Mouse (Mus musculus) urinary bladder, postnatal 25 days (tissue): ENCODE data around the gene Tcf15.

Experiments used
- DNase-seq: peaks from one replicate; pipeline ENCODE4 v3.0.0; 2022; ENCODE audit warnings: low spot score

Tcf15 gene

GRCm38 (mm10) chr2:152174861-152175260, 31.5 kb downstream of the Tcf15 start:
- DNase-seq: no peak

GRCm38 (mm10) chr2:152176659-152177058, 33.3 kb downstream of the Tcf15 start:
- DNase-seq: no peak

GRCm38 (mm10) chr2:152177162-152177805, 33.9 kb downstream of the Tcf15 start:
- DNase-seq: no peak

- DNase-seq: no peak
These were observed 34.4 kb downstream of the Tcf15 start for GRCm38 (mm10) chr2:152177806-152178170.

GRCm38 (mm10) chr2:152178345-152178744, 35.0 kb downstream of the Tcf15 start:
- DNase-seq: no peak

GRCm38 (mm10) chr2:152179301-152179700, 35.9 kb downstream of the Tcf15 start:
- DNase-seq: no peak

GRCm38 (mm10) chr2:152180323-152180722, 37.0 kb downstream of the Tcf15 start:
- peak; percentile 14 for DNase-seq

- no peak for DNase-seq
These were observed 43.8 kb downstream of the Tcf15 start for GRCm38 (mm10) chr2:152187132-152187531.

GRCm38 (mm10) chr2:152189213-152189612, 45.9 kb downstream of the Tcf15 start:
- DNase-seq: no peak

- no peak for DNase-seq
These were observed 46.3 kb downstream of the Tcf15 start for GRCm38 (mm10) chr2:152189640-152190039.

GRCm38 (mm10) chr2:152190161-152190560, 46.8 kb downstream of the Tcf15 start:
- DNase-seq: no peak

- DNase-seq: no peak
These were observed 49.4 kb downstream of the Tcf15 start for GRCm38 (mm10) chr2:152192591-152193345.

GRCm38 (mm10) chr2:152193346-152193710, 50.0 kb downstream of the Tcf15 start:
- no peak for DNase-seq

GRCm38 (mm10) chr2:152194586-152194985, 51.2 kb downstream of the Tcf15 start:
- DNase-seq: no peak

- no peak for DNase-seq
These were observed 53.5 kb downstream of the Tcf15 start for GRCm38 (mm10) chr2:152196896-152197295.

- peak; percentile 26 for DNase-seq
These were observed 53.9 kb downstream of the Tcf15 start for GRCm38 (mm10) chr2:152197301-152197712.
